Mouse (Mus musculus) embryo, embryonic 11.5 days (tissue): ENCODE measurements at regions not wholly inside any gene's neighbourhood (a gene's known extent, or its start where the extent isn't known, plus 50 kb on each side); places are given as distances from the start of the nearest gene placed in this dataset.
"Not testable (repeated sequence)": the region's sequence is repeated elsewhere in the genome, so short reads cannot be mapped to it uniquely, and the experiment has no call there.

Source experiments
- DNase-seq: peaks from one replicate; pipeline ENCODE4 v3.0.0-alpha.2; 2012; ENCODE audit warnings: low read depth, low spot score

DNA sequence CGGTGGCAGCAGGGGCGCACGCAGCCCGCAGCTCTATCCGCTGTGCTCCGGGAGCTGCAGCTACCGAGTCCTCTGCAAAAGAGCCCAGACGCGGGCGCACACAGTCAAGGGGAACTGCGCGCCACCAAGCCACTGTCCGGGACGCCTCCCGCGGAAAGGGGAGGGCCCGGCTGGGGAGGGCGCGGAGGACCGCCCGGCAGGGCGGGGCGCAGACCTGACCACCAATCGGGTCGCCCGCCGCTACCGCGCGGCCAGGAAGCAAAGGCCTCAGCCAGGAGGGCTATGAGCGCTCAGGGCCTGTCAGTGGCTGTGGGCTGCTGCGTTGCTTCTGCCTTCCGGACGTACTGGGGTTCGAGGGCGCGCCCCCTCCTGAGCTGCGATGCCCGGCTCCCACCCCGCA, 1034.5 kb downstream of the Gm10330 start:
- DNase-seq = peak; percentile 7

DNA sequence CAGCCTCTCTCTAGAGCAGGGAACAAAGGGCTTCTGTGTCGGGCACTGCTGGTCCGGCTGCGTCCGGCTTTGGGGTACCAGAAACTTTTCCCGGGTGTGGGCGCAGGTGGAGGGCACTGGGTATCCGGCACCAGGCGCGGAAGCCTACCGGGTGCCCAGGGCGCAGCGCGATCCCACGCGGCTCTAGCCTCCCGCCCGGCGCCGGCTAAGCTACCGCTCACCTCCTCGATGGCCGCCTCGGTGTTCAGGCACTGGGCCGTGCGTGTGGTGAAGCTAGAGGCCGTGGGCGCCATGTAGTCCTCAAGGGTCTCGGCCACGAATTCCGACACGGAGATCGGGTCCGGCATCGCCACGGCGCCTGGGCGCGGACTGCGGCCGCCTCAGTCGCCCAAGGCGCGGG, 1035.0 kb downstream of the Gm10330 start:
- not testable (repeated sequence) for DNase-seq
